Mouse (Mus musculus) liver, embryonic 15.5 days (tissue): ENCODE results near the gene Trim9. TPM values are rescaled to one million over a fixed set of nuclear protein-coding genes. Genes with fewer than 3 reads are reported as not detected.

Experiments
- ATAC-seq: fragments of 200-750 bp; cut with Nextera tagmentation; 2 replicates; pipeline ENCODE4 v1.8.0; 2017; ENCODE audit warnings: moderate number of reproducible peaks, mild to moderate bottlenecking, moderate library complexity; ENCODE audit not compliant: insufficient read depth
- H3K27ac ChIP-seq: fragments of 300-500 bp; sonication (generic); replicated peaks from 2 replicates; pipeline ENCODE4 v1.5.1; 2015; ENCODE audit warnings: mild to moderate bottlenecking, inconsistent platforms
- H3K27me3 ChIP-seq: fragments of 300-500 bp; sonication (generic); 2 replicates; pipeline ENCODE4 v1.6.1; 2015; ENCODE audit warnings: mild to moderate bottlenecking, inconsistent platforms
- H3K36me3 ChIP-seq: fragments of 300-500 bp; sonication (generic); replicated peaks from 2 replicates; pipeline ENCODE4 v1.6.1; 2015; ENCODE audit warnings: moderate library complexity, mild to moderate bottlenecking, inconsistent platforms
- H3K4me1 ChIP-seq: fragments of 300-500 bp; sonication (generic); replicated peaks from 2 replicates; pipeline ENCODE4 v1.6.1; 2015; ENCODE audit warnings: inconsistent platforms
- H3K4me2 ChIP-seq: fragments of 300-500 bp; sonication (generic); 2 replicates; pipeline ENCODE4 v1.6.1; 2015; ENCODE audit warnings: moderate library complexity, mild to moderate bottlenecking, inconsistent platforms
- H3K4me3 ChIP-seq: fragments of 300-500 bp; sonication (generic); replicated peaks from 2 replicates; pipeline ENCODE4 v1.5.1; 2015; ENCODE audit warnings: mild to moderate bottlenecking, inconsistent platforms
- H3K9ac ChIP-seq: fragments of 300-500 bp; sonication (generic); 2 replicates; pipeline ENCODE4 v1.6.1; 2015; ENCODE audit warnings: moderate library complexity, mild to moderate bottlenecking, inconsistent platforms
- H3K9me3 ChIP-seq: fragments of 300-500 bp; sonication (generic); replicated peaks from 2 replicates; pipeline ENCODE4 v1.6.1; 2016; ENCODE audit warnings: inconsistent platforms
- WGBS: fragments of 180-500 bp; shearing (Covaris S2); methylation state at CpG from one replicate; pipeline ENCODE4 v1.1.7; 2015; ENCODE audit warnings: mixed read lengths; ENCODE audit not compliant: insufficient replicate concordance; 5-methylcytosine and 5-hydroxymethylcytosine counted together
- polyA plus RNA-seq: library from polyadenylated mRNA; unstranded; fragments of >200 nt; fragmentation: Nextera tagmentation; extraction: Ambion mirVana; gene quantifications from 2 replicates; pipeline ENCODE4 v1.2.1, GENCODE M21; 2015

Gene Trim9
- polyA plus RNA-seq, 1 experiment from 2014 or later: 0.03 TPM

DNA sequence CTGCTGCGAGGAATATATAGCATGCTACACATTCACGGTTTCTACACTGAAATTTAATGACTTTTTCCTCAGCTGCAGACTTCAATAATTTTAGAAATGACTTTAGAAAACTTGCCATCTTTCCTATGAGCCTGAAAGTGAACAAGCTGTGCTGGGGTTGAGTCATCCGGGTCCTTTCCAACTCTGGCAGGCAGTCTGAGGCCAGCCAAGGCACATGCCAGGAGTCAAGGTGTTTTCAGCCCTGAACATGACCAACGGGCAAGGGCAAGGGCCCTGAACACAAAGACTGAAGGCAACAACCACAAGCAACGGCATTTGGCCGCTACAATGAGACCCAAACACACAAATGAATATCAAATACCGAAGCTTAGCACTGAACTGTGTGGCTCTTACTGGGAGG, 21.6 kb downstream of the Trim9 start:
- Histone ChIP-seq H3K27ac (no peak overlapping the region), H3K4me3 (no peak overlapping the region), H3K9me3 (no peaks in the 10 kb centered on the region), H3K4me1 (no peaks in the 10 kb centered on the region), H3K4me2 (no peak overlapping the region), H3K36me3 (no peaks in the 10 kb centered on the region), H3K27me3 (no peaks in the 10 kb centered on the region), H3K9ac (no peak overlapping the region)
- WGBS: 71% methylated on average over 7 of the region's 7 CpGs
- ATAC-seq: no peak

GRCm38 (mm10) chr12:70322790-70323189, 24.6 kb downstream of the Trim9 start:
- Histone ChIP-seq H3K9me3 (no peaks in the 10 kb centered on the region), H3K36me3 (no peaks in the 10 kb centered on the region), H3K9ac (no peak overlapping the region), H3K4me2 (no peak overlapping the region), H3K27ac (no peak overlapping the region), H3K4me3 (no peak overlapping the region), H3K27me3 (no peaks in the 10 kb centered on the region), H3K4me1 (no peaks in the 10 kb centered on the region)
- ATAC-seq: no peak
- WGBS: 43% methylated on average over 1 of the region's 1 CpGs

DNA sequence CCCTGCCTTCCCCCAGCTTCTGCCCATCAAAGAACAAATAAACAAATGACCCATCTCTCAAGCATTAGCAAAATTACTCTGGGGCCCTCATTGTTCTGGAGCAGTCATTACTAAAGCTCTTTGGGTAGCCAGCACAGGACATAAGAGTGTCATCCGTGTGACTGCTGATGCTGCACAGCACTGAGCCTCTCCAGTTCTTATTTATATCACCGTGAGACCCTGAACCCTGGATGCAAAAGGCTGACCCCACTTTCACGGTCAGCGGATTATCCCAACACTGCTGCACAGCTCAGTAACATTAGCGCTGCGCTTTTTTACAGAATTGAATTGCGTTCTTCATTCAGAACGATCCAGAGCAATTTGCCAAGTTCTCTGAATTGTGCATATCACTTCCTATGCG, 31.3 kb downstream of the Trim9 start:
- no peak overlapping the region for H3K4me2 ChIP-seq
- no peak for ATAC-seq
- no peaks in the 10 kb centered on the region for H3K4me1 ChIP-seq
- no peak overlapping the region for H3K27ac ChIP-seq
- WGBS: 74% methylated on average over 9 of the region's 9 CpGs
- no peaks in the 10 kb centered on the region for H3K9me3 ChIP-seq
- no peak overlapping the region for H3K9ac ChIP-seq
- H3K4me3 ChIP-seq: no peak overlapping the region
- no peaks in the 10 kb centered on the region for H3K27me3 ChIP-seq
- H3K36me3 ChIP-seq: no peaks in the 10 kb centered on the region

DNA sequence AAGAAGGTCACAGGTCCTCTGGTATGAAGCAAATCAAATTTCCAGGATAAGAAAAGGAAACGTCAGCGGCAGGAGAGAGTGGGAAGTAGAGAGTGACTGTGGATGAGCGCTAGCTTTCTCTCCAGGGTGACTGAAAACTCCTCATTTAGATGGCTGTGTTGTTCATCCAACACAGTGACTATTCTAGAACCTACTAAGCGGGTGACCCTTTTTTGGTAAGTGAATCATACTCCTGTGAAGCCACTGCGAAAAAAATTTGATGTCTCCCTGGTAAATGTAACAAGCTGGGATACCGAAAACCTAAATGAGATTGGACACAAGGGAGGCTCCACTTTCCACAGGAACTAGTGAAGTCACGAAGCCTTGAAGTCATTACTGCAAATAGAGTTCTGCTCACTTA, 39.5 kb downstream of the Trim9 start:
- no peak overlapping the region for H3K4me3 ChIP-seq
- WGBS: 69% methylated on average over 7 of the region's 7 CpGs
- no peaks in the 10 kb centered on the region for H3K27me3 ChIP-seq

GRCm38 (mm10) chr12:70307062-70307461, 40.4 kb downstream of the Trim9 start:
- Histone ChIP-seq H3K36me3 (no peaks in the 10 kb centered on the region), H3K4me3 (no peak overlapping the region), H3K4me2 (no peak overlapping the region), H3K27ac (no peak overlapping the region), H3K27me3 (no peaks in the 10 kb centered on the region), H3K4me1 (peaks cover 5% of the 10 kb centered on the region; the same call in 1 of the 2 replicates), H3K9ac (no peak overlapping the region), H3K9me3 (no peaks in the 10 kb centered on the region)
- 62% methylated on average over 5 of the region's 5 CpGs for WGBS
- no peak for ATAC-seq

More for the DNA sequence above, 39.5 kb downstream of the Trim9 start:
- H3K4me1 ChIP-seq: peaks cover 5% of the 10 kb centered on the region; the same call in 1 of the 2 replicates
- no peak for ATAC-seq
- H3K9me3 ChIP-seq: no peaks in the 10 kb centered on the region
- H3K27ac ChIP-seq: no peak overlapping the region
- H3K36me3 ChIP-seq: no peaks in the 10 kb centered on the region
- no peak overlapping the region for H3K9ac ChIP-seq
- H3K4me2 ChIP-seq: no peak overlapping the region

- WGBS: 62% methylated on average over 6 of the region's 6 CpGs
- no peak overlapping the region for H3K4me3 ChIP-seq
Measured at GRCm38 (mm10) chr12:70304014-70304413, 43.4 kb downstream of the Trim9 start.

DNA sequence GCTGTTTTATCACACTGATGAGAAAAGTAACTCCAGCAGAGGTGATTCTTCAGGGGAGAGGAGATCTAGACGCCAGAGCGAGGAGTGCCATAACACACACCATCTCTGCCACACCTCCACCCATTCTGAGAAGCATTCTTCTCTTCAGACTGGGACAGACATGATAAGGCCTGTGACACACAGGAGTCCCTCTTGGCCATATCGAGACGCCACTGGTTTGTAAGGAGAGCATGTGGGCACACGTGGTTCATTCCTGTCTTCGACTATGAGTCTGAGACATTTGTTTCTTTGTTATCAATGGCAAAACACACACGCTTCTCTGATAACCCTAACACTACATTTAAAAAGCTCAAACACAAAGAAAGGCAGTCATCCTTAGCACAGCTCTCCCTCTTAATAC, 43.9 kb downstream of the Trim9 start:
- peaks cover 5% of the 10 kb centered on the region; the same call in 1 of the 2 replicates for H3K4me1 ChIP-seq
- H3K4me3 ChIP-seq: no peak overlapping the region
- no peak overlapping the region for H3K4me2 ChIP-seq
- no peaks in the 10 kb centered on the region for H3K27me3 ChIP-seq
- H3K36me3 ChIP-seq: no peaks in the 10 kb centered on the region
- 28% methylated on average over 7 of the region's 7 CpGs for WGBS
- ATAC-seq: peak; percentile 87
- H3K9ac ChIP-seq: no peak overlapping the region
- H3K9me3 ChIP-seq: no peaks in the 10 kb centered on the region
- no peak overlapping the region for H3K27ac ChIP-seq

More at GRCm38 (mm10) chr12:70304014-70304413, 43.4 kb downstream of the Trim9 start:
- Histone ChIP-seq H3K9me3 (no peaks in the 10 kb centered on the region), H3K27ac (no peak overlapping the region), H3K36me3 (no peaks in the 10 kb centered on the region), H3K4me1 (peaks cover 5% of the 10 kb centered on the region; the same call in 1 of the 2 replicates), H3K4me2 (no peak overlapping the region), H3K27me3 (no peaks in the 10 kb centered on the region), H3K9ac (no peak overlapping the region)
- ATAC-seq: no peak

DNA sequence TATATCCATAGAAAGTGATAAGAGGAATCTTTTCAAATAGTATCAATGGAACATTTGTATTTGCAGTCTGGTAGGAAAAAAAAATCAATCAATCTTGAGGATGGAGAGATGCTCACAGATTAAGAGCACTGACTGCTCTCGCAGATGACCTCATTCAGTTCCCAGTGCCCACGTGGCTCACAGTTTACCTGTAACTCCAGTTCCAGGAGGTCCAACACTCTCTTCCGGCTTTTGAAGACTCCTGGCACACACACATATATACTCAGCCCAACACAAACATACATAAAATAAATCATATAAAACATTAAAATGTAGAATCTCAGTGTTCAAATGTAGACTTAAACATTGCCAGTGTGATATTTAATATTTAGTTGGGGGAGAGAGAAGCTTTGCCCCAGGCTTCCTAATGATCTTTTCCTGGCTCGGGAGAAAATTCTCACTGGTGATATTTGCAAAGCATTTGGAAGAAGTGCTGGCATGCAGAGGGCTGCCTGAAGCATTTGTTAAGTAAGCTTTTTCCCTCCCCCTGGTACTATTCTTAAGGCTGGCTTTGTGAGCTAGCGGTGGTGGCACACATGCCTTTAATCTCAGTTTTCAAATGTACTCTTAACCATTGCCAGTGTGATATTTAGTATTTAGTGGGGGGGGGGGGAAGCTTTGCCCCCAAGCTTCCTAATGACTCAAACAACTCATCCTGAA, 45.2 kb downstream of the Trim9 start:
- Histone ChIP-seq H3K4me1 (peaks cover 5% of the 10 kb centered on the region; the same call in 1 of the 2 replicates), H3K4me3 (no peak overlapping the region), H3K27me3 (no peaks in the 10 kb centered on the region), H3K9me3 (no peaks in the 10 kb centered on the region), H3K9ac (no peak overlapping the region), H3K27ac (no peak overlapping the region), H3K4me2 (no peak overlapping the region), H3K36me3 (no peaks in the 10 kb centered on the region)
- WGBS: 61% methylated on average over 5 of the region's 5 CpGs
- no peak for ATAC-seq

DNA sequence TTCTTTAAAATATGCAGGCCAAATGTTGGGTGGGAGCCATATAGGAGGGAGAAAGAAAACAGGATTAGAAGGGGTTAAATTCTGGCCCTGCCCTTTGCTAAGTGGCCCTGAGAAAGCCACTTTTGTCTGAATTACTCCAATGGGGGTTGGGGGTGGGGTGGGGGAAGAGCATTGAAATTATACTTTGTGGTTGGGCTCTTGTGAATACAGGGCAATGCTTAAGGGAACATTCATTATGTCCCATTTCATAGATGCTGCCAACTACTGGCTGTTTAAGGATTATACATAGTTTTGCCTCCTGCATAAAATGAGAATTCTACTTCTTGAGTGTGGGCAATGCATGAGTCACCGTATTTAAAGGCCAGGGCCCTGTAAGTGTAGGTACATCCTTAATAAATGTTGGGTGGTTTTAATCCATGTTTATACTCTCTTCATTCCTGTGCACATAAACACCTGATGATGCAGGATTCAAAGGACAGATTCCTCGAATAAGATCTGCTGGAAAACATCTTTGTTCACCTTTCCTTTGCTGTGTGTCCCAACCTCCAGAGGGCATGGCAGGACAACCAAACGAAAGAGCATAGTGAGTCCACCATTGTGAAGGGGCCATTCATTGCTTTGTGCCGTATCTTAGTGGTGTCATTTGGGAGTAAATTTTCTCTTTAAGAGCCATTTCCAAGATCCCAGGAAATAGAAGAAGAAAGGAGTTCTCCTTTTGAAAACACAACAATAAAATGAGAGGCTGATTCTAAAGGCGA, 53.3 kb downstream of the Trim9 start:
- H3K9ac ChIP-seq: no peak overlapping the region
- no peak overlapping the region for H3K4me3 ChIP-seq
- H3K4me1 ChIP-seq: no peaks in the 10 kb centered on the region
- WGBS: 58% methylated on average over 5 of the region's 5 CpGs
- no peaks in the 10 kb centered on the region for H3K36me3 ChIP-seq
- H3K27me3 ChIP-seq: no peaks in the 10 kb centered on the region
- no peak for ATAC-seq
- no peak overlapping the region for H3K4me2 ChIP-seq
- no peaks in the 10 kb centered on the region for H3K9me3 ChIP-seq
- no peak overlapping the region for H3K27ac ChIP-seq

DNA sequence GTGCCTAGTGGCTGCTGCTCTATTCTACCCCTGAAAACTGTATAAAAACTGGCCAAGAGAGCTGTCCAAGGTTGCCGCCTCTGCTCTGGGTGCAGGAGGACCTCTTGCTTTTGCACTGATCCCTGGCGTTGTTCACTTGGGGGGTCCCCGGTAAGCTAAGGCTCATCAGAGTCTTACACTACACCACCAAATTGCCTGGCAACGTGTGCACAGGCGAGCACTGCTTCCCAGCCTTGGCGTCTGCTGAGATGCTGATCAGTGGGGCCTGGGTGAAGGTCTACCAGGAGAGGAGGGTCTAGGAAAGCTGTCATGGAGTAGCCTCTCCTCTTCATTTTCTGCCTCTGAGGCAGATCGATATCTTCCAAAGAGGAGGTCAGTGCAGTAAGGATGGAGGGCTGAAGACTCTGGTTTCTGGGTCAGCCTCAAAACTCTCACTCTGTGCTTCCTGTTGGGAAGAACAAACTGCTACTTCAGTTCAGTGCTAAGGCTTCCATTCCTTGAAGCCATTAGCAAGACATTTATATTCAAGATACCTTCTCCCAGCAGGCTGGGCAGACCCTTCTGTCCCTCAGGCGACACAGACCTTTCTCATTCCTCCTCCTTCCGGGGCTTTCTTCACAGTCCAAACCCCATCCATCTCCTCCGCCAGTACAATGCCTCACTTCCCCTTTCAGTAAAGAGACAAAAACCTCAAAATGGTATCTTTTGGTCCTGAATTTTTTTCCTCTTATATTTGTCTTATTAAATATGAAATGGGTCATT, 54.1 kb downstream of the Trim9 start:
- no peaks in the 10 kb centered on the region for H3K36me3 ChIP-seq
- H3K27ac ChIP-seq: no peak overlapping the region
- ATAC-seq: no peak
- no peaks in the 10 kb centered on the region for H3K4me1 ChIP-seq
- H3K9me3 ChIP-seq: no peaks in the 10 kb centered on the region
- H3K27me3 ChIP-seq: no peaks in the 10 kb centered on the region
- no peak overlapping the region for H3K4me3 ChIP-seq
- H3K4me2 ChIP-seq: no peak overlapping the region
- 56% methylated on average over 10 of the region's 10 CpGs for WGBS
- no peak overlapping the region for H3K9ac ChIP-seq

DNA sequence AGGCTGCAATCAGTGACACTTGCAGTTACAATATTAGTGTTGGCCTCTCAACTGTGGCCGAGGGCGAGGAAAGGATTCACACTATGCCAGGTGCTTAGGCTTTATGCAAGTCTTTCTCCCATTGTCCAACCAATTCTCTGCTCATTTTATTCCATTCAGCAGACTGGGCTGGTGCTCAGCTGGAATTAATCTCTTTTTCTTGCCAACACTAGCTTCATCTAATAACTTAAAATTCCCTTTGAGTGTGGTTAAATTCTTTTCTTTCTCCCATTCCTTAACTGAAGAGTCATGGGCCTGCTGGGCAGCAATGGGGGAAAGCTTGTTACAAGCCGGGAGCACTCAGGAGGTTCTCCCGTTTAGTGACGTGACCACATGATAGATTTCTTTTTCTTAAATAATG, 61.9 kb downstream of the Trim9 start:
- Histone ChIP-seq H3K4me2 (no peak overlapping the region), H3K9ac (no peak overlapping the region), H3K4me3 (no peak overlapping the region), H3K36me3 (no peaks in the 10 kb centered on the region), H3K27ac (no peak overlapping the region), H3K27me3 (no peaks in the 10 kb centered on the region), H3K9me3 (no peaks in the 10 kb centered on the region), H3K4me1 (no peaks in the 10 kb centered on the region)
- 65% methylated on average over 5 of the region's 5 CpGs for WGBS
- ATAC-seq: no peak
